Mouse (Mus musculus) heart, embryonic 14.5 days (tissue): Measurements from ENCODE around the gene Sema6b. TPM values are rescaled to one million over a fixed set of nuclear protein-coding genes. Genes with fewer than 3 reads are reported as not detected.

Experiments
- ATAC-seq: fragments of 200-750 bp; cut with Nextera tagmentation; 2 replicates; pipeline ENCODE4 v1.8.0; 2017; ENCODE audit warnings: low read depth, moderate TSS enrichment; ENCODE audit not compliant: insufficient number of reproducible peaks, insufficient read depth, low FRiP score
- H3K27ac ChIP-seq, 2 experiments: fragments of 200-500 bp in 1 of 2; fragments of 300-500 bp in 1 of 2; sonication (generic) in 1 of 2; replicated peaks in 1 of 2; 2 replicates each; pipeline ENCODE4 v1.5.1; 2012 to 2014; ENCODE audit warnings: low read depth in 2 of 2, low read length in 2 of 2, control low read depth in 1 of 2, mild to moderate bottlenecking in 1 of 2, mixed read lengths in 1 of 2; ENCODE audit not compliant: control insufficient read depth in 1 of 2, insufficient read depth in 1 of 2
- H3K27me3 ChIP-seq: fragments of 300-500 bp; sonication (generic); 2 replicates; pipeline ENCODE4 v1.6.1; 2014; ENCODE audit warnings: mild to moderate bottlenecking, low read length, control low read depth; ENCODE audit not compliant: control insufficient read depth, insufficient read depth
- H3K36me3 ChIP-seq: fragments of 300-500 bp; sonication (generic); 2 replicates; pipeline ENCODE4 v1.6.1; 2014; ENCODE audit warnings: mild to moderate bottlenecking, control low read depth, low read length, mixed read lengths; ENCODE audit not compliant: control insufficient read depth, insufficient read depth
- H3K4me1 ChIP-seq, 2 experiments: fragments of 200-500 bp in 1 of 2; fragments of 300-500 bp in 1 of 2; sonication (generic) in 1 of 2; 2 replicates each; pipeline ENCODE4 v1.6.1; 2012 to 2014; ENCODE audit warnings: low read length in 2 of 2, control low read depth in 1 of 2, mixed read lengths in 1 of 2; ENCODE audit not compliant: control insufficient read depth in 2 of 2, insufficient read depth in 2 of 2
- H3K4me2 ChIP-seq: fragments of 300-500 bp; sonication (generic); 2 replicates; pipeline ENCODE4 v1.6.1; 2014; ENCODE audit warnings: mild to moderate bottlenecking, low read length
- H3K4me3 ChIP-seq, 2 experiments: fragments of 200-500 bp in 1 of 2; fragments of 300-500 bp in 1 of 2; sonication (generic) in 1 of 2; 2 replicates each; pipeline ENCODE4 v1.5.1; 2012 to 2014; ENCODE audit warnings: low read length in 2 of 2, mild to moderate bottlenecking in 2 of 2, control low read depth in 1 of 2, low read depth in 1 of 2, moderate library complexity in 1 of 2; ENCODE audit not compliant: control insufficient read depth in 1 of 2, insufficient read depth in 1 of 2
- H3K9ac ChIP-seq: fragments of 300-500 bp; sonication (generic); 2 replicates; pipeline ENCODE4 v1.6.1; 2014; ENCODE audit warnings: mild to moderate bottlenecking, low read length
- H3K9me3 ChIP-seq: fragments of 300-500 bp; sonication (generic); 2 replicates; pipeline ENCODE4 v1.6.1; 2016; ENCODE audit warnings: low read length, control low read depth; ENCODE audit not compliant: control insufficient read depth
- WGBS: fragments of 180-500 bp; shearing (Covaris S2); extraction: QIAGEN DNeasy Blood & Tissue Kit; methylation state at CpG from one replicate; pipeline ENCODE4 v1.1.7; 2014; 5-methylcytosine and 5-hydroxymethylcytosine counted together
- polyA plus RNA-seq: library from polyadenylated mRNA; unstranded; fragments of >200 nt; fragmentation: Nextera tagmentation; extraction: Ambion mirVana; gene quantifications from 2 replicates; pipeline ENCODE4 v1.2.1, GENCODE M21; 2014

Sema6b gene
- polyA plus RNA-seq, 1 experiment from 2014 or later: 0.85 TPM

DNA sequence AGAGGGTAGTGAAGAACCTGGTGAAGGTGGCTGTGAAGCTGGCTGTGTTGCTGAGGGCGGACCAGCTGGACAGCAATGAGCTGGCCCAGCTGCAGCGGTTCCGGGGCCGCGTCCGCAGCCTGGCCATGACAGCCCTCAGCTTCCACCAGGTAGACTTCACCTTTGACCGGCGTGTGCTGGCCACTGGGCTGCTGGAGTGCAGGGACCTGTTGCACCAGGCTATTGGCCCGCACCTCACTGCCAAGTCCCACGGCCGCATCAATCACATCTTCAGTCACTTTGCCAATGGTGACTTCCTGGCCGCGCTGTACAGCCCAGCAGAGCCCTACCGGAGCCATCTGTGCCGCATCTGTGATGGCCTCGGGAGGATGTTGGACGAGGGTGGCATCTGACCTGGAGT, 31.7 kb upstream of the Sema6b start:
- Histone ChIP-seq H3K36me3 (peaks cover 33% of the 10 kb centered on the region), H3K4me3 (no peak overlapping the region), H3K27ac (no peak overlapping the region), H3K9me3 (no peaks in the 10 kb centered on the region), H3K27me3 (no peaks in the 10 kb centered on the region), H3K9ac (no peak overlapping the region), H3K4me2 (no peak overlapping the region), H3K4me1 (0 out of 4 replicates have a peak, but pooled peaks cover 0 to 2% of the 10 kb centered on the region in 2 experiments)
- 92% methylated on average over 17 of the region's 17 CpGs for WGBS
- no peak for ATAC-seq

DNA sequence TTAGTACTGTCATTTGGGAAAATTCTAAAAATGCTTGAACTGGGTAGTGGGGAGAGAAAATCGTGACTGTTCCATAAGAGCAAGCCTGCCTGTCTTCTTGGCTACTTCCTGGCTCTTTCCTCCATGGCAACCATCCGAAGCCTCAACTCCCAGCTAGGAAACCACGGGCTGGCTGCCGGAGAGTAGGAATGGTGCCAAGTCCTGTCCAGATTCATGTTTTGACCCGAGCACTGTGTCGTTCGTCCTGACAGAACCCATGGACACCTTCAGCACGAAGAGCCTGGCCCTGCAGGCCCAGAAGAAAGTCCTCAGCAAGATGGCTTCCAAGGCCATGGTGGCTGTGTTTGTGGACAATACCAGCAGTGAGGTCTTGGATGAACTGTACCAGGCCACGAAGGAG, 31.3 kb upstream of the Sema6b start:
- ATAC-seq: no peak
- no peak overlapping the region for H3K4me2 ChIP-seq
- WGBS: 61% methylated on average over 9 of the region's 9 CpGs
- H3K27ac ChIP-seq: no peak overlapping the region
- 0 out of 4 replicates have a peak, but pooled peaks cover 0 to 2% of the 10 kb centered on the region in 2 experiments for H3K4me1 ChIP-seq
- no peak overlapping the region for H3K4me3 ChIP-seq
- H3K27me3 ChIP-seq: no peaks in the 10 kb centered on the region
- peaks cover 29% of the 10 kb centered on the region for H3K36me3 ChIP-seq
- H3K9ac ChIP-seq: no peak overlapping the region
- H3K9me3 ChIP-seq: no peaks in the 10 kb centered on the region

DNA sequence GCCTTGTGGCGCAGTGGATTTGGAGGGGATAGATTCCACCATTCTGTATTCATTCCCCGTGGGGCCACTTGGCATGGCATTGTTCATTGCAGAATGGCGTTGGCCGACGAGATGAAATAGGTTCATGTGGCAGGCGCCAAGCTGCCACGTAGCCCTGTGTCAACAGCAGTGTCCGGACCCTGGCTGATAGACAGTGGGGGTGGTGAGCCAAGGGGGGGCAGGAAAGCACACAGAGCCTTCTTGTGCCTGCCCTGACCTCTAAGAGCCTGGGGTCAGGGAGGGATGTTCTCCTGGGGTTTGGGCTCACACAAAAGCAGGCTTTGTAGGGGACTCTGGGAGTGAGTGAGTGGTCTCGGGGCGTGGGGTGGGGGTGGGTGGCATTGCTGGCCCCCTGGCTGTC, 30.5 kb upstream of the Sema6b start:
- Histone ChIP-seq H3K4me2 (no peak overlapping the region), H3K27ac (peak overlapping the region; percentile 51 to 68), H3K9me3 (no peaks in the 10 kb centered on the region), H3K27me3 (no peaks in the 10 kb centered on the region), H3K4me3 (no peak overlapping the region), H3K9ac (no peak overlapping the region), H3K36me3 (peaks cover 21% of the 10 kb centered on the region), H3K4me1 (0 out of 4 replicates have a peak, but pooled peaks cover 0 to 2% of the 10 kb centered on the region in 2 experiments)
- ATAC-seq: no peak
- 56% methylated on average over 10 of the region's 10 CpGs for WGBS

DNA sequence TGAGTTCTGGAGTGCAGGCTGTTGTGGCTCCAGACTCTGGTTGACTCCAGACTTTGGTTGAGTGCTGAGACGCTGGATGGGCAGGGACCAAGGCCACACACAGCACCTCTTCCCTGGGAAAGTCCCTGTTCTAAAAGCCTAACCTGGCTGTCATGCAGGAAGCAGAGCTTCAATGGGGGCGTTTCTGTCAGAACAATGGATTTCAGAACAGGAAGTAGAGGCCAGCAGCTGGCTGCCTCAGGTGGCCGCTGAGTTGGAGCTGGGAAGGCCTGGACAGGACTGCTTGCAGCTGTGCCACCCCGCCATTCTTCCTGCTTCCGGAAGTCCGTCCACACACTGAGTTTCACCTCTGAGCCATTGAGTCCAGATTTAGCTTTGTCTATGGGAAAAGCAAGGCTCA, 29.7 kb upstream of the Sema6b start:
- peak overlapping the region; percentile 51 to 68 for H3K27ac ChIP-seq
- 47% methylated on average over 6 of the region's 6 CpGs for WGBS
- H3K27me3 ChIP-seq: no peaks in the 10 kb centered on the region
- no peaks in the 10 kb centered on the region for H3K9me3 ChIP-seq
- H3K36me3 ChIP-seq: peaks cover 13% of the 10 kb centered on the region
- H3K4me3 ChIP-seq: no peak overlapping the region
- 0 out of 2 replicates have a peak, but pooled peaks have one; percentile 29 for ATAC-seq
- H3K4me2 ChIP-seq: no peak overlapping the region
- H3K4me1 ChIP-seq: 0 out of 4 replicates have a peak, but pooled peaks cover 0 to 2% of the 10 kb centered on the region in 2 experiments
- H3K9ac ChIP-seq: no peak overlapping the region

- Histone ChIP-seq H3K4me3 (no peak overlapping the region), H3K27me3 (0 out of 2 replicates have a peak, but pooled peaks cover 6% of the 10 kb centered on the region), H3K4me2 (no peak overlapping the region), H3K36me3 (no peaks in the 10 kb centered on the region), H3K27ac (no peak overlapping the region), H3K4me1 (peaks cover 12 to 13% of the 10 kb centered on the region in 2 experiments), H3K9ac (no peak overlapping the region), H3K9me3 (no peaks in the 10 kb centered on the region)
- no peak for ATAC-seq
- WGBS: 70% methylated on average over 11 of the region's 11 CpGs
Measured at GRCm38 (mm10) chr17:56165671-56166070, 25.5 kb upstream of the Sema6b start.

DNA sequence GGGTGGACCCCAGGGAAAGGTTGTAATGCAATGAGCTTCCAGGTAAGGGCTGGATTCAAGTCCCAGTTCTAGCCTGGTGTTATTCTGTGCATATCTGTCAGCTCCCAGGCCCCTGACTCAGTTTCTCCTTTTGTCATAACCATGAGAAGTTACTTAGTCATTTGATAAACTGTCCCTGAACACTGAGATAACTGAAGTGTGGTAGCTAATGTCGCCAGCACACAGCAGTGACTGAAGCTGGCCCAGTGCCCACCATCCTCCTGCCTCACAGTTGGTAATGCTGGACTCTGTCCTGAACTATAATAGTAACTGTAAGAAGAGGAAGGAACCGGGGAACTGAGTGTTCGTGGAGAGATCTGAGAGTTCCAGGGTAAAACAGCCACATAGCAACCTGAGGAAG, 24.4 kb upstream of the Sema6b start:
- 0 out of 2 replicates have a peak, but pooled peaks cover 6% of the 10 kb centered on the region for H3K27me3 ChIP-seq
- no peaks in the 10 kb centered on the region for H3K36me3 ChIP-seq
- H3K27ac ChIP-seq: no peak overlapping the region
- H3K4me3 ChIP-seq: no peak overlapping the region
- WGBS: 61% methylated on average over 3 of the region's 3 CpGs
- no peak overlapping the region for H3K9ac ChIP-seq
- no peak overlapping the region for H3K4me2 ChIP-seq
- no peaks in the 10 kb centered on the region for H3K9me3 ChIP-seq
- no peak for ATAC-seq
- H3K4me1 ChIP-seq: peaks cover 11 to 13% of the 10 kb centered on the region in 2 experiments

GRCm38 (mm10) chr17:56163523-56164102, 23.5 kb upstream of the Sema6b start:
- Histone ChIP-seq H3K4me2 (peak overlapping the region; percentile 85), H3K9me3 (no peaks in the 10 kb centered on the region), H3K4me3 (peak overlapping the region in 1 of 2 experiments; percentile 44; a peak in 1 of 4 replicates), H3K9ac (peak overlapping the region; percentile 66; the same call in 1 of the 2 replicates), H3K4me1 (peaks cover 11 to 13% of the 10 kb centered on the region in 2 experiments), H3K36me3 (no peaks in the 10 kb centered on the region), H3K27me3 (0 out of 2 replicates have a peak, but pooled peaks cover 6% of the 10 kb centered on the region), H3K27ac (0 out of 4 replicates have a peak overlapping the region, but pooled peaks of 1 of the 2 experiments have one; percentile 1)
- no peak for ATAC-seq
- WGBS: 66% methylated on average over 6 of the region's 6 CpGs
